In genomic region chr17:86601116-86601515, GRCm38 (mm10) we compare ENCODE assay signal across 19 mouse cellular contexts.
DNase-seq lines count a peak whose midpoint lies in the region; ATAC-seq and TF ChIP-seq lines count a peak whose summit lies in the region.
"Had no signal": no experiment of that assay in that cellular context is flagged by ENCODE, and none has a peak within 500 bp of the region (broad histone marks: within the 10 kb centered on the region; RNA-seq: fewer than 3 reads in every experiment).

No protein-coding gene starts in this region.

- TF ChIP-seq CTCF in kidney, adult 2 months (conservative IDR thresholded peaks at IDR 0.05; ENCODE audit: insufficient read depth, insufficient read length, low read depth, low read length) = no peak
- TF ChIP-seq CTCF in liver, adult 2 months (IDR thresholded peaks at IDR 0.05; ENCODE audit: low read depth, low read length) = no peak
- no peak for TF ChIP-seq CTCF in liver, postnatal 0 days (IDR thresholded peaks at IDR 0.05; ENCODE audit: low read depth)

- peak; percentile 69 for DNase-seq in kidney, adult 2 months
- DNase-seq in kidney, adult 18-20 months = no peak
- DNase-seq in liver, adult 2 months (ENCODE audit: extremely low read depth, low read depth, low spot score) = peak; percentile 91
- no peak for DNase-seq in liver
- DNase-seq in liver, embryonic 11.5 days (ENCODE audit: low spot score) = no peak
- no peak for DNase-seq in liver, postnatal 0 days
- DNase-seq in cerebellum, postnatal 25 days = no peak
- no peak for DNase-seq in layer of hippocampus, adult 8-10 months (ENCODE audit: low spot score in 2 of 2)
- DNase-seq: cerebellum, adult 8-10 months; gastrocnemius, postnatal 25 days; heart, postnatal 10 days; lung, postnatal 10 days; right cerebral cortex, adult 18-20 months; thymus, postnatal 4 days had no signal

- TF ChIP-seq EP300 in liver, postnatal 0 days (IDR thresholded peaks at IDR 0.05; ENCODE audit: low read depth) = peak; percentile 18; the same call in 1 of the 2 replicates

- H3K27ac ChIP-seq in kidney, adult 2 months (ENCODE audit: insufficient read depth, low read depth, low read length) = peak overlapping the region; percentile 22; the same call in 1 of the 2 replicates
- H3K27ac ChIP-seq in liver, adult 2 months (replicated peaks; ENCODE audit: insufficient read depth, low read depth, low read length) = peak overlapping the region; percentile 50
- no peak overlapping the region; the same call in 1 of the 2 replicates for H3K27ac ChIP-seq in liver, embryonic 11.5 days (ENCODE audit: low read depth, low read length)
- H3K27ac ChIP-seq in liver, postnatal 0 days (ENCODE audit: low read depth) = 0 out of 2 replicates have a peak overlapping the region, but pooled peaks have one; percentile 62
- H3K27ac ChIP-seq: forebrain, embryonic 13.5 days; hindbrain, embryonic 14.5 days; midbrain, embryonic 13.5 days; neural tube, embryonic 13.5 days had no signal

- H3K9ac ChIP-seq in liver, adult 2 months (ENCODE audit: low read depth, low read length) = no peak overlapping the region
- H3K9ac ChIP-seq in liver, embryonic 11.5 days (ENCODE audit: low read depth, low read length) = no peak overlapping the region
- no peak overlapping the region for H3K9ac ChIP-seq in liver, postnatal 0 days (replicated peaks)
- H3K9ac ChIP-seq: forebrain, embryonic 13.5 days; hindbrain, embryonic 14.5 days; midbrain, embryonic 13.5 days; neural tube, embryonic 13.5 days had no signal

- H3K4me2 ChIP-seq in liver, embryonic 11.5 days = no peak overlapping the region
- no peak overlapping the region for H3K4me2 ChIP-seq in liver, postnatal 0 days (ENCODE audit: low read depth, low read length)
- H3K4me2 ChIP-seq: forebrain, embryonic 13.5 days; heart, embryonic 11.5 days; hindbrain, embryonic 14.5 days; midbrain, embryonic 13.5 days; neural tube, embryonic 13.5 days had no signal

- H3K79me2 ChIP-seq in liver, adult 2 months (ENCODE audit: control insufficient read depth, insufficient read depth, low read length) = no peaks in the 10 kb centered on the region

- no peaks in the 10 kb centered on the region for H3K9me3 ChIP-seq in liver, embryonic 11.5 days (ENCODE audit: control insufficient read depth, low read length)
- H3K9me3 ChIP-seq in liver, postnatal 0 days (ENCODE audit: low read length) = no peaks in the 10 kb centered on the region
- H3K9me3 ChIP-seq: forebrain, embryonic 13.5 days; midbrain, embryonic 13.5 days; neural tube, embryonic 13.5 days had no signal

- no peaks in the 10 kb centered on the region for H3K27me3 ChIP-seq in kidney, adult 2 months (replicated peaks; ENCODE audit: control insufficient read depth, insufficient read depth, low read length)
- no peaks in the 10 kb centered on the region for H3K27me3 ChIP-seq in liver, adult 2 months (ENCODE audit: control insufficient read depth, insufficient read depth, low read length)
- no peaks in the 10 kb centered on the region for H3K27me3 ChIP-seq in liver, embryonic 11.5 days (replicated peaks; ENCODE audit: control insufficient read depth, insufficient read depth, low read length)
- no peaks in the 10 kb centered on the region for H3K27me3 ChIP-seq in liver, postnatal 0 days (ENCODE audit: insufficient read depth, low read length)
- H3K27me3 ChIP-seq: forebrain, embryonic 13.5 days; midbrain, embryonic 13.5 days; neural tube, embryonic 13.5 days had no signal

- peak; percentile 51 for ATAC-seq in liver, embryonic 11.5 days (replicated peaks; ENCODE audit: low FRiP score)
- ATAC-seq in liver, postnatal 0 days = peak; percentile 93
- ATAC-seq: forebrain, embryonic 13.5 days; midbrain, embryonic 13.5 days had no signal

- peaks cover 19% of the 10 kb centered on the region for H3K4me1 ChIP-seq in kidney, adult 2 months (ENCODE audit: control insufficient read depth, insufficient read depth, low read length)
- H3K4me1 ChIP-seq in liver, adult 2 months (ENCODE audit: control insufficient read depth, insufficient read depth, low read length) = peaks cover 14% of the 10 kb centered on the region
- H3K4me1 ChIP-seq in liver, embryonic 11.5 days (replicated peaks; ENCODE audit: control insufficient read depth, insufficient read depth, low read length) = no peaks in the 10 kb centered on the region
- H3K4me1 ChIP-seq in liver, postnatal 0 days (ENCODE audit: insufficient read depth) = peaks cover 9% of the 10 kb centered on the region; the same call in 1 of the 2 replicates
- H3K4me1 ChIP-seq: forebrain, embryonic 13.5 days; neural tube, embryonic 13.5 days had no signal

- WGBS in kidney, adult 2 months = 14% methylated on average over 6 of the region's 6 CpGs
- 7% methylated on average over 6 of the region's 6 CpGs for WGBS in liver, adult 2 months
- WGBS in liver, embryonic 11.5 days = 44% methylated on average over 6 of the region's 6 CpGs
- 37% methylated on average over 6 of the region's 6 CpGs for WGBS in liver, postnatal 0 days (ENCODE audit: insufficient replicate concordance)

- no peak overlapping the region for H3K4me3 ChIP-seq in kidney, adult 2 months (ENCODE audit: insufficient read depth, low read depth, low read length)
- no peak overlapping the region for H3K4me3 ChIP-seq in liver, adult 2 months (ENCODE audit: insufficient read depth, low read depth, low read length)
- no peak overlapping the region for H3K4me3 ChIP-seq in liver, embryonic 11.5 days (ENCODE audit: low read depth, low read length)
- H3K4me3 ChIP-seq in liver, postnatal 0 days (ENCODE audit: low read depth, low read length) = no peak overlapping the region
- H3K4me3 ChIP-seq: forebrain, embryonic 13.5 days; midbrain, embryonic 13.5 days; neural tube, embryonic 13.5 days had no signal

- no peaks in the 10 kb centered on the region for H3K36me3 ChIP-seq in kidney, adult 2 months (ENCODE audit: control insufficient read depth, insufficient read depth, low read length)
- no peaks in the 10 kb centered on the region for H3K36me3 ChIP-seq in liver, adult 2 months (ENCODE audit: control insufficient read depth, insufficient read depth, low read length)
- no peaks in the 10 kb centered on the region for H3K36me3 ChIP-seq in liver, embryonic 11.5 days (ENCODE audit: control insufficient read depth, insufficient read depth, low read length)
- H3K36me3 ChIP-seq in liver, postnatal 0 days (replicated peaks; ENCODE audit: insufficient read depth, low read length) = no peaks in the 10 kb centered on the region
- H3K36me3 ChIP-seq: midbrain, embryonic 13.5 days; neural tube, embryonic 13.5 days had no signal

- no peak for TF ChIP-seq POLR2A in kidney, adult 2 months (IDR thresholded peaks at IDR 0.05; ENCODE audit: low read depth, low read length)
- TF ChIP-seq POLR2A in liver, adult 2 months (IDR thresholded peaks at IDR 0.05; ENCODE audit: extremely low read depth, insufficient read depth, low read length) = no peak

Comparison
In these comparisons a context has a peak if more than half of its experiments do, and no peak if none do; other contexts are left out.
1. DNase-seq: peak in kidney, adult 2 months (single experiment) and liver, adult 2 months (single experiment); none in kidney, adult 18-20 months (single experiment), liver (single experiment), liver, embryonic 11.5 days (single experiment), liver, postnatal 0 days (single experiment), cerebellum, postnatal 25 days (0 of 2) and layer of hippocampus, adult 8-10 months (0 of 2).